Mouse (Mus musculus) CH12.LX (cell line): ENCODE data around the gene Mrps14. TPM values are rescaled to one million over a fixed set of nuclear protein-coding genes. Genes with fewer than 3 reads are reported as not detected.

ENCODE experiments used
- DNase-seq: peaks from one replicate; pipeline ENCODE4 v3.0.0-alpha.2; 2013; ENCODE audit errors: extremely low read depth
- H3K27ac ChIP-seq: 2 replicates; pipeline ENCODE4 v1.5.1; 2012; ENCODE audit warnings: low read depth, mild to moderate bottlenecking, control low read depth, moderate library complexity; ENCODE audit not compliant: insufficient read depth
- H3K27me3 ChIP-seq: replicated peaks from 2 replicates; pipeline ENCODE3; 2012; ENCODE audit warnings: inconsistent platforms
- H3K36me3 ChIP-seq, 2 experiments: replicated peaks in 1 of 2; 2 replicates each; pipeline versions ENCODE3 to v1.6.1; 2012; ENCODE audit warnings: inconsistent platforms in 1 of 2, low read length in 1 of 2, mild to moderate bottlenecking in 1 of 2, mixed read lengths in 1 of 2, moderate library complexity in 1 of 2; ENCODE audit not compliant: control insufficient read depth in 1 of 2, insufficient read depth in 1 of 2
- H3K4me1 ChIP-seq, 2 experiments: 2 replicates each; pipeline ENCODE4 v1.6.1; 2012; ENCODE audit warnings: inconsistent platforms in 1 of 2, moderate library complexity in 1 of 2; ENCODE audit not compliant: insufficient read depth in 2 of 2, control insufficient read depth in 1 of 2
- H3K4me2 ChIP-seq: 2 replicates; pipeline ENCODE4 v1.6.1; 2012; ENCODE audit warnings: low read depth, mild to moderate bottlenecking, control low read depth; ENCODE audit not compliant: poor library complexity, insufficient read depth, severe bottlenecking
- H3K4me3 ChIP-seq, 3 experiments: fragments of 150-350 bp in 1 of 3; sonication (generic) in 1 of 3; replicated peaks in 1 of 3; 2 replicates each; pipeline versions ENCODE3 to v1.5.1; 2011 to 2012; ENCODE audit warnings: low read depth in 2 of 3, low read length in 2 of 3, mild to moderate bottlenecking in 2 of 3, moderate library complexity in 2 of 3, control low read depth in 1 of 3, improper control_type of control experiment in 1 of 3, inconsistent platforms in 1 of 3, mixed read lengths in 1 of 3; ENCODE audit not compliant: poor library complexity in 1 of 3
- H3K79me2 ChIP-seq: replicated peaks from 2 replicates; pipeline ENCODE4 v1.6.1; 2012; ENCODE audit warnings: mild to moderate bottlenecking, moderate library complexity; ENCODE audit not compliant: control insufficient read depth, poor library complexity, insufficient read depth, severe bottlenecking; ENCODE audit errors: extremely low read depth
- H3K9ac ChIP-seq: 2 replicates; pipeline ENCODE4 v1.6.1; 2012; ENCODE audit warnings: low read depth, mild to moderate bottlenecking, control low read depth, moderate library complexity; ENCODE audit not compliant: insufficient read depth
- H3K9me3 ChIP-seq: replicated peaks from 2 replicates; pipeline ENCODE3; 2012; ENCODE audit warnings: low read length, inconsistent platforms, mixed read lengths
- CHD1 ChIP-seq: IDR thresholded peaks from 2 replicates; pipeline ENCODE4 v1.6.1; 2012; ENCODE audit warnings: low read depth, low read length, improper control_type of control experiment, inconsistent platforms
- CHD2 ChIP-seq: IDR thresholded peaks from 2 replicates; pipeline ENCODE4 v1.6.1; 2011; ENCODE audit warnings: low read length, improper control_type of control experiment
- ELF1 ChIP-seq: IDR thresholded peaks from 2 replicates; pipeline ENCODE4 v1.6.1; 2014; ENCODE audit warnings: low read depth, mild to moderate bottlenecking, inconsistent platforms, low read length, improper control_type of control experiment
- EP300 ChIP-seq: IDR thresholded peaks from 2 replicates; pipeline ENCODE4 v1.6.1; 2011; ENCODE audit warnings: low read length, improper control_type of control experiment
- ETS1 ChIP-seq: conservative IDR thresholded peaks from 2 replicates; pipeline ENCODE4 v1.6.1; 2012; ENCODE audit warnings: low read depth, mild to moderate bottlenecking, inconsistent platforms, low read length, improper control_type of control experiment, moderate library complexity
- HCFC1 ChIP-seq: IDR thresholded peaks from 2 replicates; pipeline ENCODE4 v1.6.1; 2012; ENCODE audit warnings: low read depth, mild to moderate bottlenecking, inconsistent platforms, low read length, improper control_type of control experiment
- IRF4 ChIP-seq: IDR thresholded peaks from 2 replicates; pipeline ENCODE4 v1.6.1; 2014; ENCODE audit warnings: low read depth, mild to moderate bottlenecking, inconsistent platforms, low read length, improper control_type of control experiment
- JUN ChIP-seq: IDR thresholded peaks from 2 replicates; pipeline ENCODE4 v1.6.1; 2011; ENCODE audit warnings: low read depth, mild to moderate bottlenecking, low read length, improper control_type of control experiment, moderate library complexity; ENCODE audit not compliant: insufficient read depth
- JUND ChIP-seq: conservative IDR thresholded peaks from 2 replicates; pipeline ENCODE4 v1.6.1; 2011; ENCODE audit warnings: low read depth, low read length, improper control_type of control experiment
- KAT2A ChIP-seq: IDR thresholded peaks from 2 replicates; pipeline ENCODE4 v1.6.1; 2012; ENCODE audit warnings: low read length, improper control_type of control experiment, inconsistent platforms; ENCODE audit not compliant: insufficient replicate concordance
- MAZ ChIP-seq: IDR thresholded peaks from 2 replicates; pipeline ENCODE4 v1.6.1; 2012; ENCODE audit warnings: low read depth, mild to moderate bottlenecking, inconsistent platforms, low read length, improper control_type of control experiment, moderate library complexity
- MEF2A ChIP-seq: IDR thresholded peaks from 2 replicates; pipeline ENCODE4 v1.6.1; 2014; ENCODE audit warnings: low read depth, mild to moderate bottlenecking, inconsistent platforms, low read length, improper control_type of control experiment, borderline replicate concordance
- MXI1 ChIP-seq: IDR thresholded peaks from 2 replicates; pipeline ENCODE4 v1.6.1; 2011; ENCODE audit warnings: mild to moderate bottlenecking, low read depth, low read length, improper control_type of control experiment
- MYC ChIP-seq: IDR thresholded peaks from 2 replicates; pipeline ENCODE4 v1.6.1; 2011; ENCODE audit warnings: low read depth, mild to moderate bottlenecking, improper control_type of control experiment, low read length
- POLR2AphosphoS2 ChIP-seq: IDR thresholded peaks from 2 replicates; pipeline ENCODE4 v1.6.1; 2011; ENCODE audit warnings: low read depth, low read length, improper control_type of control experiment
- RAD21 ChIP-seq: IDR thresholded peaks from 2 replicates; pipeline ENCODE4 v1.6.1; 2011; ENCODE audit warnings: low read depth, mild to moderate bottlenecking, low read length, improper control_type of control experiment, moderate library complexity
- RCOR1 ChIP-seq: conservative IDR thresholded peaks from 2 replicates; pipeline ENCODE4 v1.6.1; 2012; ENCODE audit warnings: low read depth, mild to moderate bottlenecking, inconsistent platforms, low read length, improper control_type of control experiment
- SIN3A ChIP-seq: IDR thresholded peaks from 2 replicates; pipeline ENCODE4 v1.6.1; 2012; ENCODE audit warnings: low read length, improper control_type of control experiment, inconsistent platforms
- SMC3 ChIP-seq: IDR thresholded peaks from 2 replicates; pipeline ENCODE4 v1.6.1; 2011; ENCODE audit warnings: low read depth, low read length, improper control_type of control experiment
- TCF12 ChIP-seq: IDR thresholded peaks from 2 replicates; pipeline ENCODE4 v1.6.1; 2014; ENCODE audit warnings: low read depth, mild to moderate bottlenecking, inconsistent platforms, low read length, improper control_type of control experiment
- UBTF ChIP-seq: IDR thresholded peaks from 2 replicates; pipeline ENCODE4 v1.6.1; 2012; ENCODE audit warnings: low read depth, mild to moderate bottlenecking, inconsistent platforms, low read length, improper control_type of control experiment, moderate library complexity
- USF1 ChIP-seq: IDR thresholded peaks from 2 replicates; pipeline ENCODE4 v1.6.1; 2014; ENCODE audit warnings: low read depth, mild to moderate bottlenecking, inconsistent platforms, low read length, improper control_type of control experiment
- USF2 ChIP-seq: conservative IDR thresholded peaks from 2 replicates; pipeline ENCODE4 v1.6.1; 2011; ENCODE audit warnings: low read depth, low read length, improper control_type of control experiment
- ZKSCAN1 ChIP-seq: IDR thresholded peaks from 2 replicates; pipeline ENCODE4 v1.6.1; 2012; ENCODE audit warnings: low read depth, inconsistent platforms, low read length, improper control_type of control experiment, borderline replicate concordance
- ZMIZ1 ChIP-seq: IDR thresholded peaks from 2 replicates; pipeline ENCODE4 v1.6.1; 2012; ENCODE audit warnings: low read depth, mild to moderate bottlenecking, inconsistent platforms, low read length, improper control_type of control experiment
- dilution Hi-C: fragments of 300-500 bp; cut with MboI; formaldehyde crosslinking; loops from 2 replicates; pipeline ENCODE4 v1.14.3; 2020; ENCODE audit warnings: low sequenced_read_pairs; ENCODE audit not compliant: extremely low pct_unique_long_range_greater_than_20kb, extremely low pct_ligation_motif_present
- in situ Hi-C: fragments of 300-500 bp; cut with MboI; formaldehyde crosslinking; loops from 3 replicates; pipeline ENCODE4 v1.14.3; 2019; ENCODE audit warnings: low sequenced_read_pairs, low pct_ligation_motif_present, low pct_unique_long_range_greater_than_20kb, mixed read lengths
- polyA plus RNA-seq: library from polyadenylated mRNA; unstranded; fragments of >175 nt; gene quantifications from 2 replicates; pipeline ENCODE4 v1.2.1, GENCODE M21; 2012; ENCODE audit warnings: low read depth; ENCODE audit not compliant: insufficient read length
- total RNA-seq, 2 experiments: library from RNA; depleted of rRNA; stranded (reverse); fragments of 300-350 nt in 1 of 2; fragments of >200 nt in 1 of 2; gene quantifications; 2 replicates each; pipeline ENCODE4 v1.2.3; 2012 to 2014

Mrps14 gene
- total and polyA plus RNA-seq, 3 experiments = 103 to 142 (median 106) TPM

DNA sequence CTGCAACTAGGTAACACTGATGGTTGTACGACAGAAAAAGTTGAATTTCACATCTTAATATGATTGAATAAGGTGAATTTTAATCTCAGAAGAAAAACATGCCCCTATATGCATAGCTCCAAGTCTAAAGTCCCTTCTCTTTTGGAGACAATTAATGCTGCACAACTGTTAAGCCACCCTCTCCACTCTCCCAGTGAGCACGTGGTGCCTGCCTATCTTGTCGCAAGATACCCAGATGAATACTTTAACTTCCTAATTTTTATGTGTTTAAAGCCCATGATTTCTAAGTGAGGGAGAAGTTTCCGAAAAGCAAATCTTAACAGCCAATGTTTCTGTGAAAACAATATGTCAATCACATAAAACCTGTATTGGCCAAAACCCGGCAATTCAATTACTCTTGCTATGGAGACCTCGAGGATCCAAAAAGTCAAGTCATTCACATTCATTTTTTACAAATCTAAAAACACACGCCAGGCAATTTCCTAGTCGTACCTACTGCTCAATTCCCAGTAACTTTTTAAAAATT lies 16.6 kb downstream of the Mrps14 start (continued):
- TF ChIP-seq TCF12 (no peak), ETS1 (no peak), KAT2A (0 out of 2 replicates have a peak, but pooled peaks have one; percentile 51), CHD1 (no peak), RAD21 (no peak)
- TF ChIP-seq, all 38 proteins: peak for 8

DNA sequence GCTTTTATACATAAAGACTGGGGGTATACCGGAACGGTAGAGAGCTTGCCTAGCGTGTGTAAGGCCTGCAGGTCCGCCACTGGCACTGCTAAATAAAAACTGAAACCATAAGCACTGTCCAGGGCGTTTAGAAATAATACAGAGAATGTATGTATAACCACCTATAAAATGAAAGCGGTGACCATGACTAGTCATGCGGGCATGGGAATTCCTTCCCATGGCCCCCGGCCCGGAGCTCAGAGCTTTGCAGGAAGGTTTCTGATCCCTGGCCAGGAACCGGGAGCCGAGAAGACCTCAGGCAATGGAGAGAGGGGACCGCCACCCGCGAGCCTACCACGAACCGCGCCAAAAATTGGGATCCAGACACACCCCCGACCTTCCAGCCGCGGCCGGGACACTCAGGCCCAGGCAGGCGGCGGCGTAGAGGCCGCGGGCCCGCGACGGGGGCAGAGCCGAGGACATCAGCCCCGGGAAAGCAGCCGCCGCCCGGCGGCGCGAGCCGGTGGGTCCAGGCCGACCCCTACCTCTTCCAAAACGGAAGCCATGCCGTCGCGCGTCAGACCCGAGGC lies 17.2 kb downstream of the Mrps14 start:
- Histone ChIP-seq H3K79me2 (peaks cover 44% of the 10 kb centered on the region), H3K4me1 (peaks cover 0 to 27% of the 10 kb centered on the region in 2 experiments; a peak in 3 of 4 replicates), H3K27ac (peak overlapping the region; percentile 68), H3K27me3 (no peaks in the 10 kb centered on the region), H3K36me3 (peaks cover 3 to 17% of the 10 kb centered on the region in 2 experiments), H3K9ac (peak overlapping the region; percentile 81), H3K4me3 (peak overlapping the region; percentile 78 to 94 (median 92)), H3K9me3 (no peaks in the 10 kb centered on the region), H3K4me2 (no peak overlapping the region)
- DNase-seq = peak; percentile 27
- in situ Hi-C loops = loop anchor here (25.0 kb wide), 1 partner anchor 525 kb away; no protein-coding TSS in a partner anchor
- dilution Hi-C loops = no loop called here
- TF ChIP-seq CHD2 (no peak), RCOR1 (0 out of 2 replicates have a peak, but pooled peaks have one; percentile 27), MXI1 (no peak), JUN (no peak), SIN3A (peak; percentile 34; the same call in 1 of the 2 replicates)

DNA sequence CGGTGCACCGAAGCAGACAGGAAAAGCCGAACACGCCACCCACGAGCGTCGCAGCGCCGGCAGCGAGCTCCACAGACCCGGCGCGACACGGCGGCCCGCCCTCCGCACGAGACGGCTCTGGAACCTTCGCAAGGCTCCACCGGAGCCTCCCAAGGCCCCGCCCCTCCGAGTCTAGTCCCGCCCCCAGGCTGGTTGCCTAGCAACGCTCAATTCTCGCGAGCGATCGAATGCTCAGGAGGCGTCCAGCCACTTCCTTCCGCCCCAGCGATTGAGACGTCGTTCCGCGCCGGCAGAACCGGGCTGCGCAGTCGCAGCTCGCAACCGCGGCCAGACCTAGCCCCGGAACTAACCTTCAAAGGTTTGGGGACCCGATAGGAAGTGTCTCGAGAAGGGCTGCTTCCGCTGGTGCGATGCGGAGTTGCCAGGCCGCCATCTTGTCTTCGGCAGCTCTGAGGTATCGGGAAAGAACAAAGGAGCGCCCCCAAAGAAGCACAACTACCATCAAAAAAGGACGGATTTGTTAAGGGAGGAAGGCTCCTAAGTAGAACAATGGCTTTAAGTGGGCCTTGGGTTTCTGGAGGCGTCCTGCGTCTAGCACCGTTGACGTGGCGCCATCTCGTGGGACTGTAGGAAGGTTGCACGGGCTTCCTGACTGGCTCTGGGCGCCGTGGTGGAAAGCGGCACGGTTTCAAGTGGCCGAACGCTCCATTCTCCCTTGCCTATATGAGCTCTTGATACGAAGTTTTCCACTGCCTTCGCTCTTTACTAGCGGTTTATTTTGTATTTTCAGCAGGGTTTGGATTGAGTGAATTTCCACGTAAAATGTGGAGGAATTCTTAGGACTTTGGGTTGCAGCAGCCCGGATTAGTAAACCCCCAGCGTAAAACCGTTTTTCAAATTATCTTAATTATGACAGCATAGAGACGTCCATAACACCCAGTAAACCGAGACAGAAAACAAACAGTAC lies 18.0 kb downstream of the Mrps14 start, which contains the start of gene Cacybp:
TSS of gene Cacybp (minus strand) at position 173 of the 967 bp plus-strand sequence.
- Histone ChIP-seq H3K4me3 (peak within 1 kb of the TSS; percentile 78 to 94 (median 92)), H3K4me2 (peak within 1 kb of the TSS; percentile 97; the same call in 1 of the 2 replicates), H3K27ac (peak within 1 kb of the TSS; percentile 86), H3K36me3 (peaks cover 0 to 9% of the 10 kb centered on the region in 2 experiments), H3K27me3 (no peaks in the 10 kb centered on the region), H3K9me3 (no peaks in the 10 kb centered on the region), H3K4me1 (peaks cover 0 to 20% of the 10 kb centered on the region in 2 experiments; a peak in 3 of 4 replicates), H3K79me2 (peaks cover 36% of the 10 kb centered on the region), H3K9ac (peak within 1 kb of the TSS; percentile 97)
- peak; percentile 98 for DNase-seq
- in situ Hi-C loops (loop anchor here (25.0 kb wide), 1 partner anchor 524 kb away; no protein-coding TSS in a partner anchor), dilution Hi-C loops (no loop called here)
- TF ChIP-seq UBTF (peak; percentile 82; the same call in 1 of the 2 replicates), CHD1 (peak; percentile 78; the same call in 1 of the 2 replicates), ELF1 (peak; percentile 93), HCFC1 (peak; percentile 96), IRF4 (peak; percentile 35; the same call in 1 of the 2 replicates), MEF2A (peak; percentile 75), MAZ (0 out of 2 replicates have a peak, but pooled peaks have one; percentile 21), ZKSCAN1 (no peak), ZMIZ1 (peak; percentile 30; the same call in 1 of the 2 replicates), USF1 (no peak), JUND (no peak), POLR2AphosphoS2 (0 out of 2 replicates have a peak, but pooled peaks have one; percentile 38), MYC (0 out of 2 replicates have a peak, but pooled peaks have one; percentile 9), RAD21 (peak; percentile 25), EP300 (no peak), SMC3 (peak; percentile 37), USF2 (no peak)
